In genomic region chr11:117743454-117744030, GRCm38 (mm10) we compare ENCODE assay signal across 25 mouse cellular contexts. TPM values are rescaled to one million over a fixed set of nuclear protein-coding genes. Genes with fewer than 3 reads are reported as not detected.
DNase-seq lines count a peak whose midpoint lies in the region; ATAC-seq and TF ChIP-seq lines count a peak whose summit lies in the region.
"Had no signal": no experiment of that assay in that cellular context is flagged by ENCODE, and none has a peak within 500 bp of the region (broad histone marks: within the 10 kb centered on the region; RNA-seq: fewer than 3 reads in every experiment).

No protein-coding gene starts in this region.

- peaks cover 98% of the 10 kb centered on the region for H3K36me3 ChIP-seq in liver, embryonic 12.5 days
- H3K36me3 ChIP-seq in liver, postnatal 0 days (replicated peaks; ENCODE audit: insufficient read depth, low read length) = peaks cover 90% of the 10 kb centered on the region
- no peaks in the 10 kb centered on the region; the same call in 1 of the 2 replicates for H3K36me3 ChIP-seq in heart, adult 2 months (ENCODE audit: control insufficient read depth, insufficient read depth, low read length)

- TF ChIP-seq POLR2A in heart, adult 2 months (IDR thresholded peaks at IDR 0.05; ENCODE audit: insufficient read depth, low read depth, low read length) = no peak

- WGBS in liver, embryonic 12.5 days (ENCODE audit: insufficient replicate concordance) = 33% methylated on average over 4 of the region's 4 CpGs
- WGBS in liver, postnatal 0 days (ENCODE audit: insufficient replicate concordance) = 56% methylated on average over 4 of the region's 4 CpGs
- 78% methylated on average over 4 of the region's 4 CpGs for WGBS in heart, adult 2 months

- H3K4me2 ChIP-seq in liver, embryonic 12.5 days = no peak overlapping the region
- no peak overlapping the region for H3K4me2 ChIP-seq in liver, postnatal 0 days (ENCODE audit: low read depth, low read length)
- H3K4me2 ChIP-seq: heart, embryonic 15.5 days; kidney, embryonic 15.5 days; midbrain, embryonic 11.5 days; neural tube, embryonic 12.5 days had no signal

- ATAC-seq in liver, embryonic 12.5 days = peak; percentile 55
- no peak for ATAC-seq in liver, postnatal 0 days
- ATAC-seq in megakaryocyte-erythroid progenitor cell, adult 5-6 weeks (replicated peaks; ENCODE audit: low FRiP score, low TSS enrichment, poor library complexity, severe bottlenecking) = peak; percentile 53
- ATAC-seq: hindbrain, postnatal 0 days; intestine, postnatal 0 days had no signal

- H3K9me3 ChIP-seq in liver, embryonic 12.5 days (replicated peaks) = no peaks in the 10 kb centered on the region
- H3K9me3 ChIP-seq in liver, postnatal 0 days (ENCODE audit: low read length) = no peaks in the 10 kb centered on the region
- H3K9me3 ChIP-seq: heart, embryonic 15.5 days; hindbrain, embryonic 10.5 days; kidney, embryonic 15.5 days; neural tube, embryonic 12.5 days had no signal

- H3K27ac ChIP-seq in liver, embryonic 12.5 days = no peak overlapping the region
- H3K27ac ChIP-seq in liver, postnatal 0 days (ENCODE audit: low read depth) = no peak overlapping the region
- no peak overlapping the region for H3K27ac ChIP-seq in heart, adult 2 months
- H3K27ac ChIP-seq: heart, embryonic 15.5 days; hindbrain, embryonic 10.5 days; hindbrain, postnatal 0 days; kidney, embryonic 15.5 days; neural tube, embryonic 12.5 days had no signal

- no peaks in the 10 kb centered on the region for H3K27me3 ChIP-seq in liver, embryonic 12.5 days (replicated peaks)
- no peaks in the 10 kb centered on the region for H3K27me3 ChIP-seq in liver, postnatal 0 days (ENCODE audit: insufficient read depth, low read length)
- H3K27me3 ChIP-seq in heart, adult 2 months (ENCODE audit: control insufficient read depth, insufficient read depth, low read length) = no peaks in the 10 kb centered on the region
- H3K27me3 ChIP-seq: CH12.LX; heart, embryonic 15.5 days; kidney, embryonic 15.5 days; neural tube, embryonic 12.5 days had no signal

- no peak for TF ChIP-seq CTCF in liver, postnatal 0 days (IDR thresholded peaks at IDR 0.05; ENCODE audit: low read depth)
- no peak for TF ChIP-seq CTCF in heart, adult 2 months (IDR thresholded peaks at IDR 0.05)

- H3K79me2 ChIP-seq in heart, adult 2 months (replicated peaks; ENCODE audit: control insufficient read depth, insufficient read depth, low read length) = no peaks in the 10 kb centered on the region

- no peak for TF ChIP-seq EP300 in liver, postnatal 0 days (IDR thresholded peaks at IDR 0.05; ENCODE audit: low read depth)
- TF ChIP-seq EP300 in heart, adult 2 months (IDR thresholded peaks at IDR 0.05; ENCODE audit: insufficient read depth, low read depth, low read length) = no peak

- H3K9ac ChIP-seq in liver, embryonic 12.5 days = no peak overlapping the region
- H3K9ac ChIP-seq in liver, postnatal 0 days (replicated peaks) = no peak overlapping the region
- H3K9ac ChIP-seq in heart, adult 2 months (ENCODE audit: low read depth, low read length) = no peak overlapping the region
- H3K9ac ChIP-seq: heart, embryonic 15.5 days; kidney, embryonic 15.5 days; neural tube, embryonic 12.5 days had no signal

- DNase-seq in liver, postnatal 0 days = no peak
- peak; percentile 54 for DNase-seq in embryo, embryonic 10.5 days (ENCODE audit: low spot score)
- DNase-seq in forelimb bud, embryonic 11.5 days (ENCODE audit: low read depth, low spot score) = peak; percentile 26
- no peak for DNase-seq in heart, adult 2 months
- no peak for DNase-seq in left cerebral cortex, adult 18-20 months (ENCODE audit: low spot score in 2 of 2)
- no peak for DNase-seq in heart, adult 9 months (ENCODE audit: low spot score in 2 of 2)
- DNase-seq: cerebellum, adult 2 months; cerebellum, postnatal 36 days; gastrocnemius, postnatal 14 days; heart, adult 18-20 months; layer of hippocampus, postnatal 36 days; spleen, adult 18-20 months; thymus, adult 2 months had no signal

- H3K4me3 ChIP-seq in liver, embryonic 12.5 days = no peak overlapping the region
- H3K4me3 ChIP-seq in liver, postnatal 0 days (ENCODE audit: low read depth, low read length) = no peak overlapping the region
- H3K4me3 ChIP-seq in heart, adult 2 months = no peak overlapping the region
- H3K4me3 ChIP-seq: heart, embryonic 15.5 days; hindbrain, embryonic 10.5 days; kidney, embryonic 15.5 days; neural tube, embryonic 12.5 days had no signal

- H3K4me1 ChIP-seq in liver, embryonic 12.5 days = peaks cover 6% of the 10 kb centered on the region
- no peaks in the 10 kb centered on the region for H3K4me1 ChIP-seq in liver, postnatal 0 days (ENCODE audit: insufficient read depth)
- no peaks in the 10 kb centered on the region for H3K4me1 ChIP-seq in heart, adult 2 months (ENCODE audit: control insufficient read depth, insufficient read depth, low read length)
- H3K4me1 ChIP-seq: heart, embryonic 15.5 days; hindbrain, embryonic 10.5 days; kidney, embryonic 15.5 days; neural tube, embryonic 12.5 days had no signal

- intact Hi-C loops in heart, adult 2 months (cut with DNase I) = no loop called here

RNA-seq across cellular contexts. Expression of gene Tmc8, which starts 38.3 kb away (rescaled TPM):
- polyA plus RNA-seq in liver, embryonic 12.5 days (2016; fragmentation: Nextera tagmentation; extraction: Ambion mirVana) = 19.8 and 21.6 TPM in 2 replicates
- 6.3 and 6.8 TPM in 2 replicates for polyA plus RNA-seq in liver, postnatal 0 days (2015; fragmentation: Nextera tagmentation; extraction: Ambion mirVana)
- total RNA-seq in megakaryocyte-erythroid progenitor cell, adult 5-6 weeks (2014; fragmentation: Nextera tagmentation) = 16.2 and 38.2 TPM in 2 replicates
- total RNA-seq in megakaryocyte-erythroid progenitor cell, adult 5-6 weeks (2017) = 7.3 and 11.3 TPM in 2 replicates
- 1 to 10 TPM; 3.3 to 3.7 TPM for total RNA-seq in heart, adult 2 months (2021)
- 6.1 and 9.5 TPM in 2 replicates for polyA plus RNA-seq in heart, adult 2 months (2012; rRNA removed)
- 1 to 10 TPM in 1 of 2 experiments, under 1 TPM in 1; 0.40 to 1.1 TPM for total RNA-seq in left cerebral cortex, adult 18-20 months (2021)

RNA-seq across cellular contexts. Expression of gene Tmc6, which starts 38.5 kb away (rescaled TPM):
- polyA plus RNA-seq in liver, embryonic 12.5 days (2016; fragmentation: Nextera tagmentation; extraction: Ambion mirVana) = 55.5 and 58.2 TPM in 2 replicates
- 19.0 and 20.2 TPM in 2 replicates for polyA plus RNA-seq in liver, postnatal 0 days (2015; fragmentation: Nextera tagmentation; extraction: Ambion mirVana)
- 101 and 172 TPM in 2 replicates for total RNA-seq in megakaryocyte-erythroid progenitor cell, adult 5-6 weeks (2014; fragmentation: Nextera tagmentation)
- 13.6 and 39.7 TPM in 2 replicates for total RNA-seq in megakaryocyte-erythroid progenitor cell, adult 5-6 weeks (2017)
- 10 to 100 TPM; 12.6 to 15.7 TPM for total RNA-seq in heart, adult 2 months (2021)
- 18.1 and 23.3 TPM in 2 replicates for polyA plus RNA-seq in heart, adult 2 months (2012; rRNA removed)
- total RNA-seq in left cerebral cortex, adult 18-20 months (2021) = 1 to 10 TPM; 7.0 to 7.3 TPM

RNA-seq across cellular contexts. Expression of gene 6030468B19Rik, which starts 53.9 kb away (rescaled TPM):
- 97.6 and 97.7 TPM in 2 replicates for polyA plus RNA-seq in liver, embryonic 12.5 days (2016; fragmentation: Nextera tagmentation; extraction: Ambion mirVana)
- polyA plus RNA-seq in liver, postnatal 0 days (2015; fragmentation: Nextera tagmentation; extraction: Ambion mirVana) = 32.7 and 33.8 TPM in 2 replicates
- total RNA-seq in megakaryocyte-erythroid progenitor cell, adult 5-6 weeks (2014; fragmentation: Nextera tagmentation) = 5.8 and 6.8 TPM in 2 replicates
- total RNA-seq in megakaryocyte-erythroid progenitor cell, adult 5-6 weeks (2017) = 1.8 and 4.2 TPM in 2 replicates
- total RNA-seq in heart, adult 2 months (2021) = not detected
- 0.16 TPM in 1 of 2 replicates, not detected in the other for polyA plus RNA-seq in heart, adult 2 months (2012; rRNA removed)
- total RNA-seq in left cerebral cortex, adult 18-20 months (2021) = not detected
- total RNA-seq: gastrocnemius, postnatal 14 days; heart, adult 18-20 months; hindbrain, postnatal 0 days; left cerebral cortex, postnatal 36 days had no signal
- polyA plus RNA-seq: cerebellum, adult 2 months; hindbrain, postnatal 0 days; intestine, postnatal 0 days; urinary bladder, adult 2 months had no signal

Comparison
In these comparisons a context has a peak if more than half of its experiments do, and no peak if none do; other contexts are left out.
1. DNase-seq: peak in embryo, embryonic 10.5 days (single experiment) and forelimb bud, embryonic 11.5 days (single experiment); none in liver, postnatal 0 days (single experiment), heart, adult 2 months (0 of 2), left cerebral cortex, adult 18-20 months (0 of 2) and heart, adult 9 months (0 of 2).